Mouse (Mus musculus) liver, embryonic 13.5 days (tissue): Measurements from ENCODE around the gene Cryl1. TPM values are rescaled to one million over a fixed set of nuclear protein-coding genes. Genes with fewer than 3 reads are reported as not detected.

Source experiments
- ATAC-seq: fragments of 200-750 bp; cut with Nextera tagmentation; 2 replicates; pipeline ENCODE4 v1.8.0; 2017; ENCODE audit warnings: low read depth, mild to moderate bottlenecking, moderate number of reproducible peaks, moderate library complexity
- DNase-seq: peaks from one replicate; pipeline ENCODE4 v3.0.0; 2022
- H3K27ac ChIP-seq: fragments of 300-500 bp; sonication (generic); 2 replicates; pipeline ENCODE4 v1.5.1; 2015; ENCODE audit warnings: moderate library complexity, mild to moderate bottlenecking, inconsistent platforms
- H3K27me3 ChIP-seq: fragments of 300-500 bp; sonication (generic); 2 replicates; pipeline ENCODE4 v1.6.1; 2015; ENCODE audit warnings: mild to moderate bottlenecking, inconsistent platforms
- H3K36me3 ChIP-seq: fragments of 300-500 bp; sonication (generic); 2 replicates; pipeline ENCODE4 v1.6.1; 2015; ENCODE audit warnings: mild to moderate bottlenecking, inconsistent platforms
- H3K4me1 ChIP-seq: fragments of 300-500 bp; sonication (generic); replicated peaks from 2 replicates; pipeline ENCODE4 v1.6.1; 2015; ENCODE audit warnings: inconsistent platforms
- H3K4me2 ChIP-seq: fragments of 300-500 bp; sonication (generic); 2 replicates; pipeline ENCODE4 v1.6.1; 2015; ENCODE audit warnings: inconsistent platforms, mild to moderate bottlenecking, moderate library complexity
- H3K4me3 ChIP-seq: fragments of 300-500 bp; sonication (generic); replicated peaks from 2 replicates; pipeline ENCODE4 v1.5.1; 2015; ENCODE audit warnings: mild to moderate bottlenecking, inconsistent platforms
- H3K9ac ChIP-seq: fragments of 300-500 bp; sonication (generic); 2 replicates; pipeline ENCODE4 v1.6.1; 2015; ENCODE audit warnings: mild to moderate bottlenecking, inconsistent platforms
- H3K9me3 ChIP-seq: fragments of 300-500 bp; sonication (generic); replicated peaks from 2 replicates; pipeline ENCODE4 v1.6.1; 2016; ENCODE audit warnings: inconsistent platforms
- whole genome bisulfite sequencing: fragments of 180-500 bp; shearing (Covaris S2); methylation state at CpG from one replicate; pipeline ENCODE4 v1.1.7; 2015; ENCODE audit not compliant: insufficient replicate concordance; 5-methylcytosine and 5-hydroxymethylcytosine counted together
- polyA plus RNA-seq: library from polyadenylated mRNA; unstranded; fragments of >200 nt; fragmentation: Nextera tagmentation; extraction: Ambion mirVana; gene quantifications from 2 replicates; pipeline ENCODE4 v1.2.1, GENCODE M21; 2015

The Cryl1 gene
- polyA plus RNA-seq, 1 experiment from 2014 or later = 7.0 TPM

GRCm38 (mm10) chr14:57316662-57317600, 81.4 kb downstream of the Cryl1 start:
- no peaks in the 10 kb centered on the region for H3K9me3 ChIP-seq
- DNase-seq (no peak), ATAC-seq (no peak)
- H3K4me2 ChIP-seq = no peak overlapping the region
- no peaks in the 10 kb centered on the region for H3K36me3 ChIP-seq
- no peak overlapping the region for H3K27ac ChIP-seq
- H3K4me1 ChIP-seq = 0 out of 2 replicates have a peak, but pooled peaks cover 2% of the 10 kb centered on the region
- no peaks in the 10 kb centered on the region for H3K27me3 ChIP-seq
- no peak overlapping the region for H3K9ac ChIP-seq
- no peak overlapping the region for H3K4me3 ChIP-seq
- 64% methylated on average over 16 of the region's 16 CpGs for WGBS

- no peaks in the 10 kb centered on the region for H3K36me3 ChIP-seq
- H3K27ac ChIP-seq = no peak overlapping the region
- no peaks in the 10 kb centered on the region for H3K9me3 ChIP-seq
- DNase-seq = no peak
- H3K4me2 ChIP-seq = no peak overlapping the region
- 49% methylated on average over 3 of the region's 3 CpGs for WGBS
- no peak overlapping the region for H3K9ac ChIP-seq
- ATAC-seq = no peak
- H3K4me1 ChIP-seq = 0 out of 2 replicates have a peak, but pooled peaks cover 2% of the 10 kb centered on the region
- no peaks in the 10 kb centered on the region for H3K27me3 ChIP-seq
- no peak overlapping the region for H3K4me3 ChIP-seq
Measured at GRCm38 (mm10) chr14:57315976-57316375, 82.4 kb downstream of the Cryl1 start.

- Histone ChIP-seq H3K36me3 (no peaks in the 10 kb centered on the region), H3K27ac (no peak overlapping the region), H3K9ac (no peak overlapping the region), H3K4me1 (0 out of 2 replicates have a peak, but pooled peaks cover 2% of the 10 kb centered on the region), H3K4me2 (no peak overlapping the region), H3K4me3 (no peak overlapping the region), H3K9me3 (no peaks in the 10 kb centered on the region), H3K27me3 (no peaks in the 10 kb centered on the region)
- DNase-seq (no peak), ATAC-seq (no peak)
- WGBS = 72% methylated on average over 7 of the region's 7 CpGs
Measured at GRCm38 (mm10) chr14:57315551-57315950, 82.8 kb downstream of the Cryl1 start.

GRCm38 (mm10) chr14:57301600-57302230, 96.6 kb downstream of the Cryl1 start:
- ATAC-seq (no peak), DNase-seq (no peak)
- no peak overlapping the region for H3K9ac ChIP-seq
- no peaks in the 10 kb centered on the region for H3K9me3 ChIP-seq
- H3K27ac ChIP-seq = no peak overlapping the region
- H3K27me3 ChIP-seq = no peaks in the 10 kb centered on the region
- no peak overlapping the region for H3K4me2 ChIP-seq
- no peaks in the 10 kb centered on the region; the same call in 1 of the 2 replicates for H3K4me1 ChIP-seq
- H3K4me3 ChIP-seq = no peak overlapping the region
- no peaks in the 10 kb centered on the region for H3K36me3 ChIP-seq
- WGBS = 69% methylated on average over 11 of the region's 11 CpGs

GRCm38 (mm10) chr14:57300530-57300929, 97.8 kb downstream of the Cryl1 start:
- Histone ChIP-seq H3K36me3 (no peaks in the 10 kb centered on the region), H3K27ac (no peak overlapping the region), H3K9me3 (no peaks in the 10 kb centered on the region), H3K27me3 (no peaks in the 10 kb centered on the region), H3K4me2 (no peak overlapping the region), H3K4me3 (no peak overlapping the region), H3K9ac (no peak overlapping the region), H3K4me1 (no peaks in the 10 kb centered on the region)
- ATAC-seq (no peak), DNase-seq (no peak)
- WGBS = 62% methylated on average over 2 of the region's 2 CpGs

- H3K36me3 ChIP-seq = no peaks in the 10 kb centered on the region
- no peak overlapping the region for H3K9ac ChIP-seq
- H3K9me3 ChIP-seq = no peaks in the 10 kb centered on the region
- ATAC-seq (no peak), DNase-seq (no peak)
- no peaks in the 10 kb centered on the region for H3K27me3 ChIP-seq
- H3K4me1 ChIP-seq = no peaks in the 10 kb centered on the region
- no peak overlapping the region for H3K27ac ChIP-seq
- no peak overlapping the region for H3K4me2 ChIP-seq
- no peak overlapping the region for H3K4me3 ChIP-seq
- WGBS = 50% methylated on average over 5 of the region's 5 CpGs
Measured at GRCm38 (mm10) chr14:57297672-57298071, 100.7 kb downstream of the Cryl1 start.

GRCm38 (mm10) chr14:57291399-57291942, 106.9 kb downstream of the Cryl1 start:
- H3K4me3 ChIP-seq = no peak overlapping the region
- no peaks in the 10 kb centered on the region for H3K4me1 ChIP-seq
- ATAC-seq (no peak), DNase-seq (no peak)
- H3K9ac ChIP-seq = no peak overlapping the region
- no peak overlapping the region for H3K4me2 ChIP-seq
- 72% methylated on average over 7 of the region's 7 CpGs for WGBS
- no peak overlapping the region for H3K27ac ChIP-seq
- H3K9me3 ChIP-seq = no peaks in the 10 kb centered on the region
- H3K36me3 ChIP-seq = no peaks in the 10 kb centered on the region
- H3K27me3 ChIP-seq = no peaks in the 10 kb centered on the region

GRCm38 (mm10) chr14:57289105-57289504, 109.2 kb downstream of the Cryl1 start:
- Histone ChIP-seq H3K4me1 (no peaks in the 10 kb centered on the region), H3K27me3 (no peaks in the 10 kb centered on the region), H3K27ac (no peak overlapping the region), H3K4me3 (no peak overlapping the region), H3K9me3 (no peaks in the 10 kb centered on the region), H3K9ac (no peak overlapping the region), H3K36me3 (no peaks in the 10 kb centered on the region), H3K4me2 (no peak overlapping the region)
- ATAC-seq (no peak), DNase-seq (no peak)
- WGBS = 64% methylated on average over 9 of the region's 9 CpGs

- no peak overlapping the region for H3K4me2 ChIP-seq
- H3K9ac ChIP-seq = no peak overlapping the region
- DNase-seq (no peak), ATAC-seq (no peak)
- WGBS = 41% methylated on average over 5 of the region's 5 CpGs
- no peak overlapping the region for H3K27ac ChIP-seq
- no peaks in the 10 kb centered on the region for H3K27me3 ChIP-seq
- no peaks in the 10 kb centered on the region for H3K9me3 ChIP-seq
- H3K4me3 ChIP-seq = no peak overlapping the region
- H3K4me1 ChIP-seq = no peaks in the 10 kb centered on the region
- no peaks in the 10 kb centered on the region for H3K36me3 ChIP-seq
Measured at GRCm38 (mm10) chr14:57283816-57284215, 114.5 kb downstream of the Cryl1 start.

- Histone ChIP-seq H3K4me2 (no peak overlapping the region), H3K4me3 (no peak overlapping the region), H3K27me3 (no peaks in the 10 kb centered on the region), H3K27ac (no peak overlapping the region), H3K9me3 (no peaks in the 10 kb centered on the region), H3K9ac (no peak overlapping the region), H3K4me1 (no peaks in the 10 kb centered on the region), H3K36me3 (no peaks in the 10 kb centered on the region)
- 49% methylated on average over 2 of the region's 2 CpGs for WGBS
- DNase-seq = no peak
- no peak for ATAC-seq
Measured at GRCm38 (mm10) chr14:57282591-57282990, 115.7 kb downstream of the Cryl1 start.

GRCm38 (mm10) chr14:57280835-57281234, 117.5 kb downstream of the Cryl1 start:
- no peak for DNase-seq
- no peak for ATAC-seq
- Histone ChIP-seq H3K36me3 (no peaks in the 10 kb centered on the region), H3K4me1 (no peaks in the 10 kb centered on the region), H3K27ac (no peak overlapping the region), H3K4me3 (no peak overlapping the region), H3K9me3 (no peaks in the 10 kb centered on the region), H3K27me3 (no peaks in the 10 kb centered on the region), H3K9ac (no peak overlapping the region), H3K4me2 (no peak overlapping the region)
- WGBS = 25% methylated on average over 3 of the region's 3 CpGs
